Mouse (Mus musculus): Measurements from ENCODE around the gene Rubcnl. TPM values are rescaled to one million over a fixed set of nuclear protein-coding genes. Genes with fewer than 3 reads are reported as not detected.

The Rubcnl gene
- polyA plus RNA-seq, 1 experiment = 19.3 TPM

DNA sequence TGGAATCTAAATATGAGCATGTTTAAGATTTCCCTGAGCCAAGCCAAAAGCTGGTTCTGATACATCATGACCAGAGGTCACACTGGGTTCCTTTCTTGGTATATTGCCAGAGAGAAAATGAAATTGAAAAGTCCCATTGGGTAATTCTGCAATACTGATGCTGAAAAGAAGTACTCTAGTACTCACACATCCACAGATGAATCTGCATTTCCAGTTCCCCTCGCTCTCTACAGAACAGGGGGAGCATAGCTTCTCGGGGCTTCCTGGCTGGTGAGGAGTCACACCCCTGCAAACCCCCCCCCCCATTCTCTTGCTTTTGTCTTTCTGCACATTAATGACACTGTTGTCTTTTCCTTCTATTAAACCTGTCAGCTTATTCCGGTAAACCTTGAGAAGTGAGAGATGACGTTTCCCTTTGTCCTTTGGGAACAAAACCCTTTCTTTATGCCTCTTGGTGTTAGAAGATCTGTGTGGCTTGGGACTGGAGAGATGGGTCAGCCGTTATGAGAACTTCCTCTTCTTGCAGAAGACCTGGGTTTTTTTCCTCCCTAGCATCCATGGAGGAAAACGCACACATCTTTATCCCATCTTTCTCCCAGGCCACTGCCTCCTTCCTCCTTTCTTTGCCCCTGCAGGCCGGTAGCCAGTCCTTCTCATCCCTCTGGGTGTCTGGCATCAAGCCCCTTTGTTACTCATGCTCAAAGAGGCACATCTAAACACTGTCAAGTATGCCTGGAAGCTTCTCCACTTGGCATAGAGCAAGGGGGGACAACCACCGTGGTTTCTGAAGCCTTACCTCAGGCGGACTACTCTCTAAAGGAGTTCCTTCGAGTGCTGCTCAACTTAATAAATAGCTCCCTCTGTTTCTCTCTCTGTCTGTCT, 59.7 kb downstream of the Rubcnl start:
- no peak overlapping the region for H3K4me3 ChIP-seq (ENCODE audit: extremely low read depth, insufficient read depth, insufficient read length)
- H3K36me3 ChIP-seq (ENCODE audit: control insufficient read depth, insufficient read depth, low read length) = no peaks in the 10 kb centered on the region
- TF ChIP-seq CTCF (IDR thresholded peaks at IDR 0.05; ENCODE audit: extremely low read depth, insufficient read depth, insufficient read length, insufficient replicate concordance) (no peak), POLR2A (IDR thresholded peaks at IDR 0.05; ENCODE audit: low read depth, low read length) (no peak)
- no peak for DNase-seq (ENCODE audit: low read depth in 1 of 2, low spot score in 2 of 2)
- no peaks in the 10 kb centered on the region for H3K27me3 ChIP-seq (ENCODE audit: control insufficient read depth, insufficient read depth, low read length)
- 42% methylated on average over 10 of the region's 10 CpGs for WGBS
- H3K4me1 ChIP-seq (ENCODE audit: control insufficient read depth, insufficient read depth, insufficient read length) = no peaks in the 10 kb centered on the region
- H3K27ac ChIP-seq (ENCODE audit: insufficient read depth, low read length) = no peak overlapping the region

DNA sequence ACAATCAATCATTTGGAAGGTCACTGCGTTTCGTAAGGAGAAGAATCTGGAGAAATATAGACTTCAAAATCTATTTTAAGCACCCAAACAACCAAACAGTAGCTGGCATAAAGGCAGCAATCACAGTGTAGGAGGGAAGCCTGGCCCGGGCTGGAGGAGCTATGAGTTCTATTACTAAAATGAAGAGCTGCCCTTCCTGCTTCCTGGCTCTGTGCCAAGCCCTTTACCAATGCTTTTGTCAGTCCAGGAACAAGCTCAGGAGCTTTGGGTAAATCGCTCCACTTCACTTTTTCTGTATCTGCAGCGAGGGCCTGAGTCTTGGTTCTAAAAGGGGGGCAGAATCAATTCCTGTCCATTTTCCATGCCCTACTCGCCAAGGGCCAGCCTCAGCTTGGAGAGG, 62.1 kb downstream of the Rubcnl start:
- DNase-seq (ENCODE audit: low read depth in 1 of 2, low spot score in 2 of 2) = no peak
- H3K4me3 ChIP-seq (ENCODE audit: extremely low read depth, insufficient read depth, insufficient read length) = no peak overlapping the region
- 66% methylated on average over 6 of the region's 6 CpGs for WGBS
- H3K27ac ChIP-seq (ENCODE audit: insufficient read depth, low read length) = no peak overlapping the region
- no peaks in the 10 kb centered on the region for H3K36me3 ChIP-seq (ENCODE audit: control insufficient read depth, insufficient read depth, low read length)
- no peaks in the 10 kb centered on the region for H3K4me1 ChIP-seq (ENCODE audit: control insufficient read depth, insufficient read depth, insufficient read length)
- H3K27me3 ChIP-seq (ENCODE audit: control insufficient read depth, insufficient read depth, low read length) = no peaks in the 10 kb centered on the region
- TF ChIP-seq CTCF (IDR thresholded peaks at IDR 0.05; ENCODE audit: extremely low read depth, insufficient read depth, insufficient read length, insufficient replicate concordance) (no peak), POLR2A (IDR thresholded peaks at IDR 0.05; ENCODE audit: low read depth, low read length) (no peak)

Other genes with a start within 250 kb of the Rubcnl start
- gene Lrch1, start 68.2 kb upstream of the Rubcnl start, polyA plus RNA-seq (2012; rRNA removed) = 11.5 and 15.7 TPM in 2 replicates
- gene Lrrc63, start 114.9 kb downstream of the Rubcnl start, polyA plus RNA-seq (2012; rRNA removed) = 0.04 TPM in 1 of 2 replicates, not detected in the other
- 62.6 and 72.9 TPM in 2 replicates for gene Lcp1, start 115.1 kb downstream of the Rubcnl start, polyA plus RNA-seq (2012; rRNA removed)
- gene Cpb2, start 226.3 kb downstream of the Rubcnl start, polyA plus RNA-seq (2012; rRNA removed) = not detected in 2 replicates